Mouse (Mus musculus): ENCODE measurements around the gene Zbtb11. TPM values are rescaled to one million over a fixed set of nuclear protein-coding genes. Genes with fewer than 3 reads are reported as not detected.

The Zbtb11 gene
- total RNA-seq, 1 experiment: 24.3 TPM

- TF ChIP-seq ZC3H11A (IDR thresholded peaks at IDR 0.05; ENCODE audit: borderline replicate concordance, low read depth, low read length) (no peak), MAFK (IDR thresholded peaks at IDR 0.05; ENCODE audit: insufficient read depth, low read depth, low read length) (no peak), HCFC1 (IDR thresholded peaks at IDR 0.05; ENCODE audit: borderline replicate concordance, insufficient read depth, low read length) (no peak), ZNF384 (IDR thresholded peaks at IDR 0.05; ENCODE audit: low read depth, low read length) (no peak), CHD2 (IDR thresholded peaks at IDR 0.05; ENCODE audit: low read depth, low read length) (no peak)
Observed at GRCm38 (mm10) chr16:55948963-55949362, 24.7 kb upstream of the Zbtb11 start.

GRCm38 (mm10) chr16:55950462-55950861, 23.2 kb upstream of the Zbtb11 start:
- Histone ChIP-seq H3K4me3 (ENCODE audit: insufficient read depth in 1 of 2, low read depth in 1 of 2, low read length in 2 of 2, poor library complexity in 1 of 2, severe bottlenecking in 1 of 2) (no peak overlapping the region), H3K9me3 (ENCODE audit: control insufficient read depth, insufficient read depth, low read depth, low read length) (no peaks in the 10 kb centered on the region), H3K9ac (ENCODE audit: insufficient read depth, low read depth, low read length, poor library complexity, severe bottlenecking) (no peak overlapping the region), H3K27ac (ENCODE audit: insufficient read depth, low read depth, low read length, poor library complexity, severe bottlenecking) (no peak overlapping the region), H3K4me1 (ENCODE audit: control insufficient read depth in 2 of 2, insufficient read depth in 2 of 2, low read length in 2 of 2, poor library complexity in 1 of 2) (no peaks in the 10 kb centered on the region), H3K36me3 (ENCODE audit: control insufficient read depth, insufficient read depth, low read length, poor library complexity, severe bottlenecking) (no peaks in the 10 kb centered on the region)
- TF ChIP-seq CHD2 (IDR thresholded peaks at IDR 0.05; ENCODE audit: low read depth, low read length) (no peak), MAFK (IDR thresholded peaks at IDR 0.05; ENCODE audit: insufficient read depth, low read depth, low read length) (no peak), HCFC1 (IDR thresholded peaks at IDR 0.05; ENCODE audit: borderline replicate concordance, insufficient read depth, low read length) (no peak)
- DNase-seq (ENCODE audit: low read depth, low spot score): no peak
- in situ Hi-C loops (cut with MboI; ENCODE audit: low sequenced_read_pairs in 2 of 2, unreplicated experiment in 2 of 2): no loop called here

More at GRCm38 (mm10) chr16:55948963-55949362, 24.7 kb upstream of the Zbtb11 start:
- Histone ChIP-seq H3K4me3 (ENCODE audit: insufficient read depth in 1 of 2, low read depth in 1 of 2, low read length in 2 of 2, poor library complexity in 1 of 2, severe bottlenecking in 1 of 2) (no peak overlapping the region), H3K4me1 (ENCODE audit: control insufficient read depth in 2 of 2, insufficient read depth in 2 of 2, low read length in 2 of 2, poor library complexity in 1 of 2) (no peaks in the 10 kb centered on the region), H3K9me3 (ENCODE audit: control insufficient read depth, insufficient read depth, low read depth, low read length) (no peaks in the 10 kb centered on the region), H3K27ac (ENCODE audit: insufficient read depth, low read depth, low read length, poor library complexity, severe bottlenecking) (no peak overlapping the region), H3K36me3 (ENCODE audit: control insufficient read depth, insufficient read depth, low read length, poor library complexity, severe bottlenecking) (no peaks in the 10 kb centered on the region), H3K9ac (ENCODE audit: insufficient read depth, low read depth, low read length, poor library complexity, severe bottlenecking) (no peak overlapping the region)
- in situ Hi-C loops (cut with MboI; ENCODE audit: low sequenced_read_pairs in 2 of 2, unreplicated experiment in 2 of 2): loop anchor here in 1 of 2 experiments (10.0 to 25.0 kb wide), 2 partner anchors 176 to 938 kb away; partner anchors contain the start of gene Tmem45a
- no peak for DNase-seq (ENCODE audit: low read depth, low spot score)

DNA sequence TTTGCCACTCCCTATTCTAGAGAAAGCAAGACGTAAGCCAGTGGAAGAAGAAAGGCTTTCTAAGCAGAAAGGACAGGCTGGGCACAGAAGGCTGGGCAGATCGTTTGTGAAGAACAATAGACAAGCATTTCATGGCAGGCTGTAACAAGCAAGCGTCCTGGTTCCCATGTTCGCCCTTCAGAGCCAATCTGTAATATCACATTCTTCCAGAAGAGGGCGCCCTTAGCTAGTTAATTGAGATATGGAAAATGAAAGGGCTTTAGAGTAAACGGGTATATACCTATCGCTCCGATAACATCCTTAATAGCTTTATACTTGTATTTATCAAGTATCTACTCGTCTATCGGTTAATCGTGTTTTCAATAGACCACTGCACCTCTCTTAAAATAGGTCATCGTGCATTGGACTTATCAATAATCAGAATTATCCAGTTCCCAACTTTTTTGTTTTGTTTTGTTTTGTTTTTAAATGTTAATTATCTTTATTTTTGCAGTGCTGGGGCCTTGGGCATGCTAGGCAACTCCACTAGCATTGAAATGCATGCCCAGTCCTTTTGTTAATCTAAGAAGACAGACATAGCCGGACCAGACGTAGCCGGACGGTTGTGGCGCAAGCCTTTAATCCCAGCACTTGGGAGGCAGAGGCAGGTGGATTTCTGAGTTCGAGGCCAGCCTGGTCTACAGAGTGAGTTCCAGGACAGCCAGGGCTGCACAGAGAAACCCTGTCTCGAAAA, 22.6 kb upstream of the Zbtb11 start:
- no peak overlapping the region for H3K27ac ChIP-seq (ENCODE audit: insufficient read depth, low read depth, low read length, poor library complexity, severe bottlenecking)
- TF ChIP-seq ZC3H11A (IDR thresholded peaks at IDR 0.05; ENCODE audit: borderline replicate concordance, low read depth, low read length): peak; percentile 68
- TF ChIP-seq CHD2 (IDR thresholded peaks at IDR 0.05; ENCODE audit: low read depth, low read length): no peak
- no peak for TF ChIP-seq HCFC1 (IDR thresholded peaks at IDR 0.05; ENCODE audit: borderline replicate concordance, insufficient read depth, low read length)
- TF ChIP-seq MAFK (IDR thresholded peaks at IDR 0.05; ENCODE audit: insufficient read depth, low read depth, low read length): no peak
- TF ChIP-seq ZNF384 (IDR thresholded peaks at IDR 0.05; ENCODE audit: low read depth, low read length): no peak
- no peaks in the 10 kb centered on the region for H3K36me3 ChIP-seq (ENCODE audit: control insufficient read depth, insufficient read depth, low read length, poor library complexity, severe bottlenecking)
- no peaks in the 10 kb centered on the region for H3K9me3 ChIP-seq (ENCODE audit: control insufficient read depth, insufficient read depth, low read depth, low read length)
- peak; percentile 95 for DNase-seq (ENCODE audit: low read depth, low spot score)
- no peak overlapping the region for H3K9ac ChIP-seq (ENCODE audit: insufficient read depth, low read depth, low read length, poor library complexity, severe bottlenecking)
- in situ Hi-C loops (cut with MboI; ENCODE audit: low sequenced_read_pairs in 2 of 2, unreplicated experiment in 2 of 2): no loop called here
- no peaks in the 10 kb centered on the region for H3K4me1 ChIP-seq (ENCODE audit: control insufficient read depth in 2 of 2, insufficient read depth in 2 of 2, low read length in 2 of 2, poor library complexity in 1 of 2)
- no peak overlapping the region for H3K4me3 ChIP-seq (ENCODE audit: insufficient read depth in 1 of 2, low read depth in 1 of 2, low read length in 2 of 2, poor library complexity in 1 of 2, severe bottlenecking in 1 of 2)

DNA sequence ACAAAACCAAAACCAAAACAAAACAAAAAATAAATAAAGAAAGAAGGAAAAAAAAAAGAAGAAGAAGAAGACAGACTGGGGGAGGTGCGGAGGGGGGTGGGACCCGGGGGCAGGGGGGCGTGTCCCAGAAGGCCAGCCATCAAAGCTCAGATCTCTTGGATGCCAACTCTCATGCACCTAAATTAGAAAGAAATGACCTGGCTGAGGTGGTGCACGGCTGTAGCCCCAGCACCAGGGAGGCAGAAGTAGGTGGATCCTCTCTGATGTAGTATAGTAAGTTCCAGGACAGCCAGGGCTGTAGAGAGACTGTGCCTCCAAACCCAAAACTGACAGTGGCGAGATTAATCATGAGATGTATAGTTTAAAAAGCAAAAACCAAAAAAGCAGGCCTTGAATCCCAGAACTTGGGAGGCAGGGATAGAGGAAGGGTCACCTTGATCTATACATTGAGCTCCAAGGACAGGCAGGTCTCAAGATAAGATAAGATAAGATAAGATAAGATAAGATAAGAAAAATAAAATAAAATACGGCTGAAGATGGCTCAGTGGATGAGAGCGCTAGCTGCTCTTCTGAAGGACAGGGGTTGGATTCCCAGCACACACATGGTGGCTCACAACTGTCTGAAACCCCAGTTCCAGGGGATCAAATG, 21.9 kb upstream of the Zbtb11 start:
- no peak overlapping the region for H3K4me3 ChIP-seq (ENCODE audit: insufficient read depth in 1 of 2, low read depth in 1 of 2, low read length in 2 of 2, poor library complexity in 1 of 2, severe bottlenecking in 1 of 2)
- DNase-seq (ENCODE audit: low read depth, low spot score): no peak
- TF ChIP-seq MAFK (IDR thresholded peaks at IDR 0.05; ENCODE audit: insufficient read depth, low read depth, low read length): no peak
- no peak for TF ChIP-seq CHD2 (IDR thresholded peaks at IDR 0.05; ENCODE audit: low read depth, low read length)
- TF ChIP-seq ZC3H11A (IDR thresholded peaks at IDR 0.05; ENCODE audit: borderline replicate concordance, low read depth, low read length): no peak
- TF ChIP-seq ZNF384 (IDR thresholded peaks at IDR 0.05; ENCODE audit: low read depth, low read length): no peak
- TF ChIP-seq HCFC1 (IDR thresholded peaks at IDR 0.05; ENCODE audit: borderline replicate concordance, insufficient read depth, low read length): no peak
- H3K9ac ChIP-seq (ENCODE audit: insufficient read depth, low read depth, low read length, poor library complexity, severe bottlenecking): no peak overlapping the region
- no peaks in the 10 kb centered on the region for H3K36me3 ChIP-seq (ENCODE audit: control insufficient read depth, insufficient read depth, low read length, poor library complexity, severe bottlenecking)
- H3K4me1 ChIP-seq (ENCODE audit: control insufficient read depth in 2 of 2, insufficient read depth in 2 of 2, low read length in 2 of 2, poor library complexity in 1 of 2): no peaks in the 10 kb centered on the region
- H3K9me3 ChIP-seq (ENCODE audit: control insufficient read depth, insufficient read depth, low read depth, low read length): no peaks in the 10 kb centered on the region
- H3K27ac ChIP-seq (ENCODE audit: insufficient read depth, low read depth, low read length, poor library complexity, severe bottlenecking): no peak overlapping the region
- in situ Hi-C loops (cut with MboI; ENCODE audit: low sequenced_read_pairs in 2 of 2, unreplicated experiment in 2 of 2): no loop called here

All from ES-E14 (cell line).